Mouse (Mus musculus): ENCODE results near the gene Phlda1. TPM values are rescaled to one million over a fixed set of nuclear protein-coding genes. Genes with fewer than 3 reads are reported as not detected.

Phlda1 gene
- polyA plus RNA-seq, 1 experiment from 2014 or later = 137 TPM

GRCm38 (mm10) chr10:111518350-111518749, 12.3 kb downstream of the Phlda1 start:
- Histone ChIP-seq H3K9ac (ENCODE audit: low read length) (no peak overlapping the region), H3K9me3 (ENCODE audit: control insufficient read depth, low read length) (no peaks in the 10 kb centered on the region), H3K36me3 (ENCODE audit: control insufficient read depth, insufficient read depth, low read length) (no peaks in the 10 kb centered on the region), H3K27me3 (ENCODE audit: control insufficient read depth, insufficient read depth, low read depth, low read length) (no peaks in the 10 kb centered on the region), H3K4me3 (ENCODE audit: low read length) (no peak overlapping the region), H3K4me1 (replicated peaks; ENCODE audit: control insufficient read depth, insufficient read depth, low read length) (peaks cover 40% of the 10 kb centered on the region), H3K4me2 (ENCODE audit: low read depth, low read length) (no peak overlapping the region), H3K27ac (ENCODE audit: low read length) (no peak overlapping the region)
- WGBS = 83% methylated on average over 4 of the region's 4 CpGs
- ATAC-seq (ENCODE audit: low read depth) = no peak

DNA sequence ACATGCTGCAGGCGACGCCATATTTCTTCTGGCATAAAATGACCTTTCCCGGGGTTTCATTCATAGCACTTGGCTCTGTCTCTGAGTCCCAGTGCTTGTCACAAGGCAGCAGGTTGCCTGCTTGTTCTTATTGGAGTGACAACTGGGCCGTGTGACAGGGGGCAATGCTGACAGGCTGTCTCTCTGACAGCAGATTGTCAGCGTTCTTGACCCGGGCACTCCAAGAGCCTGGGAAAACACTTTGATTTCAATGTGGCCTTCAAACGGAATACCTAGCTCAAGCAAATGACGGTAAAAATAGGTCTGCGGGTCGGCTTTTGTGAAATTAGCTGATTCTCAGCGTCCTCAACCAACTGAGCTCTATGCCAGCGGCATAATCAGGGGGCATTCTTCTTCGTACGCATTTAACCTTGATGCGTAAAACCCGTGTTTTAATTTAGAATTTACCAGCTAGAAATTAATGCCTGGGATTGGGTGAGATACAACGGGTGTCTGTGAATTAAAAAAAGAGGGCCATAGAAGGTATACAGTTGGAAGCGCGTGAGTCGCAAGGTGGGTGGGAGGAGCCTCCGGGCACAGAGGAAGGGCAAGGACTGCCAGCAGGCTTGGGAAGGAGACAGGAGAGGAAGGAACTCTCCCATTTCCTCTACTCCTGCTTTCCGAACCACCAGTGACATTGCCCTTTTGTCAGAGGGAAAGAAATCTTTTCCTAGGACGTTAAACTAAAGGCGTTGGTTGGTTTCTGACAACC, 13.7 kb downstream of the Phlda1 start:
- 43% methylated on average over 24 of the region's 24 CpGs for WGBS
- H3K27ac ChIP-seq (ENCODE audit: low read length) = 0 out of 2 replicates have a peak overlapping the region, but pooled peaks have one; percentile 2
- H3K4me2 ChIP-seq (ENCODE audit: low read depth, low read length) = peak overlapping the region; percentile 38
- ATAC-seq (ENCODE audit: low read depth) = peak; percentile 30; the same call in 1 of the 2 replicates
- peak overlapping the region; percentile 26 for H3K4me3 ChIP-seq (ENCODE audit: low read length)
- H3K36me3 ChIP-seq (ENCODE audit: control insufficient read depth, insufficient read depth, low read length) = no peaks in the 10 kb centered on the region
- H3K9ac ChIP-seq (ENCODE audit: low read length) = no peak overlapping the region
- H3K9me3 ChIP-seq (ENCODE audit: control insufficient read depth, low read length) = no peaks in the 10 kb centered on the region
- peaks cover 40% of the 10 kb centered on the region for H3K4me1 ChIP-seq (replicated peaks; ENCODE audit: control insufficient read depth, insufficient read depth, low read length)
- H3K27me3 ChIP-seq (ENCODE audit: control insufficient read depth, insufficient read depth, low read depth, low read length) = no peaks in the 10 kb centered on the region

DNA sequence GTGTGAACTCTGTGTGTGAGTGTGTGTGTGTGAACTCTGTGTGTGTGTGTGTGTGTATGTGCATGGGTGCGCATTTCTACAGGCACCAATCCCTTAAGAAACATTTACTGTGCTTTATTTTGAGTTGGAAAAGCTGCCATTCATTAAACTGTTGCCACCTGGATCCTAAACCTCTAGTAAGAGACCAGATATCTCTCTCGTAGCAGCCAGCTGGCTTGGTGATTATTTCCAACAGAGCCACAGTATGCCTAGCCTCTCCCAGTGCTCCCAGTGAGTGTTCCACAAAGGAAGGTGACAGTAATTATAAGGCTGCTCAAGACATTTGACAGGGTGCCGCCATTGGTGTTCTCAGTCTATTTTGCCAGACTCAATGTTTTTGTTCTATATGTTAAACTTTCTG, 14.5 kb downstream of the Phlda1 start:
- Histone ChIP-seq H3K27me3 (ENCODE audit: control insufficient read depth, insufficient read depth, low read depth, low read length) (no peaks in the 10 kb centered on the region), H3K9me3 (ENCODE audit: control insufficient read depth, low read length) (no peaks in the 10 kb centered on the region), H3K27ac (ENCODE audit: low read length) (0 out of 2 replicates have a peak overlapping the region, but pooled peaks have one; percentile 26), H3K4me1 (replicated peaks; ENCODE audit: control insufficient read depth, insufficient read depth, low read length) (peaks cover 33% of the 10 kb centered on the region), H3K4me2 (ENCODE audit: low read depth, low read length) (no peak overlapping the region), H3K9ac (ENCODE audit: low read length) (no peak overlapping the region), H3K4me3 (ENCODE audit: low read length) (no peak overlapping the region), H3K36me3 (ENCODE audit: control insufficient read depth, insufficient read depth, low read length) (no peaks in the 10 kb centered on the region)
- 57% methylated on average over 3 of the region's 3 CpGs for WGBS
- no peak for ATAC-seq (ENCODE audit: low read depth)

- Histone ChIP-seq H3K9me3 (ENCODE audit: control insufficient read depth, low read length) (no peaks in the 10 kb centered on the region), H3K27me3 (ENCODE audit: control insufficient read depth, insufficient read depth, low read depth, low read length) (no peaks in the 10 kb centered on the region), H3K4me2 (ENCODE audit: low read depth, low read length) (no peak overlapping the region), H3K9ac (ENCODE audit: low read length) (no peak overlapping the region), H3K4me3 (ENCODE audit: low read length) (no peak overlapping the region), H3K4me1 (replicated peaks; ENCODE audit: control insufficient read depth, insufficient read depth, low read length) (peaks cover 23% of the 10 kb centered on the region), H3K27ac (ENCODE audit: low read length) (no peak overlapping the region), H3K36me3 (ENCODE audit: control insufficient read depth, insufficient read depth, low read length) (no peaks in the 10 kb centered on the region)
- 0 out of 2 replicates have a peak, but pooled peaks have one; percentile 12 for ATAC-seq (ENCODE audit: low read depth)
- 45% methylated on average over 4 of the region's 4 CpGs for WGBS
Measured at GRCm38 (mm10) chr10:111521636-111522035, 15.6 kb downstream of the Phlda1 start.

DNA sequence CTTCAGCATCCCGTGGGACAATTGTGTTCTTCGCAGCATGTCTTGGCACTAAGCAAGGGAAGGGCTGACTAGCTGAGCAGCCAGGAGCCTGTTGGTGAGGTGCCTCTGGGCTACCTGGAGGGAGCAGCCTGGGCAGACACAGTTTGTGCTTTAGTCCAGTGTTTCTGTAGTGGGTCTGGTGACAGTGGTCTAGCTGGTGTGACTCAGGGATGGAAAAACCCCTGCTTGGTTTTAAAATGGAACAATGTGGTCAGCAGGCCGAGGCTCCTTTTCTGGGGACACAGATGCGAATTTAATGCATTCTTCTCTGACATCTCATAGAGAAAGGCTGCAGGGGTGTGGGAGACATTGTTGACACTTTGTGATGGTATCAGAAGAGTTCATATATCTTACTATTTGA, 16.1 kb downstream of the Phlda1 start:
- 80% methylated on average over 4 of the region's 4 CpGs for WGBS
- no peaks in the 10 kb centered on the region for H3K27me3 ChIP-seq (ENCODE audit: control insufficient read depth, insufficient read depth, low read depth, low read length)
- no peak for ATAC-seq (ENCODE audit: low read depth)
- H3K4me2 ChIP-seq (ENCODE audit: low read depth, low read length) = no peak overlapping the region
- 0 out of 2 replicates have a peak overlapping the region, but pooled peaks have one; percentile 19 for H3K27ac ChIP-seq (ENCODE audit: low read length)
- no peak overlapping the region for H3K4me3 ChIP-seq (ENCODE audit: low read length)
- H3K9me3 ChIP-seq (ENCODE audit: control insufficient read depth, low read length) = no peaks in the 10 kb centered on the region
- no peaks in the 10 kb centered on the region for H3K36me3 ChIP-seq (ENCODE audit: control insufficient read depth, insufficient read depth, low read length)
- peaks cover 17% of the 10 kb centered on the region for H3K4me1 ChIP-seq (replicated peaks; ENCODE audit: control insufficient read depth, insufficient read depth, low read length)
- H3K9ac ChIP-seq (ENCODE audit: low read length) = no peak overlapping the region

DNA sequence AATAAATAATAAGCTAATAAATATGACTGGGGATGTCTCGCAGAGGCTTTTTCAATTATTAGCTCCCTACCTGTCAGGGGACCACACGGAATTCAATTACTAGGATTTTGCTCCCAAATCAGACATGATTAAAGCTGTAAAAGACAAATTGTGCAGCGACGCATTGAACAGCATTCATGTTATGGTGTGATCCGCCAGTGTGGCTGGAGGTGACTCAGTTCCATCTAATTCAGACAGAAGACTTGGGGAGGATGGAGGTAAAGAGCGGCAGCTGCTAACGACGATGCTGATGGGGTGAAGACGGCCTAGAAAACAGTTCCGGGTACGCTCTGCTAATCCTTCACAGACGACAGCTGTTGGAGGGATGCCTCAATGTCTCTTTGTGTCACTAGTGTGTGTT, 17.8 kb downstream of the Phlda1 start:
- Histone ChIP-seq H3K4me1 (replicated peaks; ENCODE audit: control insufficient read depth, insufficient read depth, low read length) (peaks cover 16% of the 10 kb centered on the region; the same call in 1 of the 2 replicates), H3K4me2 (ENCODE audit: low read depth, low read length) (no peak overlapping the region), H3K27me3 (ENCODE audit: control insufficient read depth, insufficient read depth, low read depth, low read length) (no peaks in the 10 kb centered on the region), H3K9ac (ENCODE audit: low read length) (no peak overlapping the region), H3K4me3 (ENCODE audit: low read length) (no peak overlapping the region), H3K27ac (ENCODE audit: low read length) (no peak overlapping the region), H3K36me3 (ENCODE audit: control insufficient read depth, insufficient read depth, low read length) (no peaks in the 10 kb centered on the region), H3K9me3 (ENCODE audit: control insufficient read depth, low read length) (no peaks in the 10 kb centered on the region)
- no peak for ATAC-seq (ENCODE audit: low read depth)
- 84% methylated on average over 12 of the region's 12 CpGs for WGBS

DNA sequence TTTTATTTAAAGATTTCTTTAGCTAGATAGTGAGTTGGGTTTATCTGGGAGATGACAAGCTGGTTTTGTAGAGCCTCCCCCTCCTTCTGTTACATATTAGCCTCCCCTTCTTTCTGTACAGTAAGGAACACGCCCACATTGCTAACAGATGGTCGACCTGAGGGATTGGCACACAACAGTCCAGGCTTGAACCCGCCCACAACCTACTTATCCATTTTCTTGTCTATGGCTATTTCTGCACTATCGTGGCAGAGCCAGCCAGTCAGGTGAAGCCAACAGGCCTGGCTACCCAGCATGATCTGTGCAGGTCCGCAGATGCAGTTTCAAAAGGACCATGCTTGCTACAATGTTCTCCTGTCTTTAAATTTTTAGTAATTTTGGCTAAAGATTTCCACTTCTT, 21.0 kb downstream of the Phlda1 start:
- H3K36me3 ChIP-seq (ENCODE audit: control insufficient read depth, insufficient read depth, low read length) = no peaks in the 10 kb centered on the region
- H3K4me1 ChIP-seq (replicated peaks; ENCODE audit: control insufficient read depth, insufficient read depth, low read length) = peaks cover 2% of the 10 kb centered on the region
- H3K4me2 ChIP-seq (ENCODE audit: low read depth, low read length) = no peak overlapping the region
- H3K27ac ChIP-seq (ENCODE audit: low read length) = no peak overlapping the region
- no peak for ATAC-seq (ENCODE audit: low read depth)
- H3K4me3 ChIP-seq (ENCODE audit: low read length) = no peak overlapping the region
- H3K27me3 ChIP-seq (ENCODE audit: control insufficient read depth, insufficient read depth, low read depth, low read length) = no peaks in the 10 kb centered on the region
- WGBS = 72% methylated on average over 5 of the region's 5 CpGs
- H3K9ac ChIP-seq (ENCODE audit: low read length) = no peak overlapping the region
- no peaks in the 10 kb centered on the region for H3K9me3 ChIP-seq (ENCODE audit: control insufficient read depth, low read length)

DNA sequence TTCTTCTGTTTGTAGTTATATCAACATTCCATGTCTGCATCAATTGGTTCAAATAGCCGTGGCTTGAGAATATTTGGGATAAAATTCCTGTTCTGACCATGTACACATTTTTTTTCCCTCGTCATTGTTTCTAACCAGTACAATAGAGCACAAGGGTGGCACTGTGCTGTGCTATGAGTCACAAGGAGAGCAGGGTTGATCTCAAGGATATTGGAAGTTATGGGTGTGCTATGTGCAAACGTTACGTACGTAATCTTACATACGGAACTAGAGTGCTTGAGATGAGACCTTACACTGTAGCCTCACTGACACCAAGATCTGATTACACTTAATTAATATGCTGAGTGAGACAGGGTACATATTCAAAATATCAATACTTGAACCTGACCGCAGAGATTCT, 21.5 kb downstream of the Phlda1 start:
- Histone ChIP-seq H3K27ac (ENCODE audit: low read length) (no peak overlapping the region), H3K4me3 (ENCODE audit: low read length) (no peak overlapping the region), H3K4me1 (replicated peaks; ENCODE audit: control insufficient read depth, insufficient read depth, low read length) (no peaks in the 10 kb centered on the region; the same call in 1 of the 2 replicates), H3K4me2 (ENCODE audit: low read depth, low read length) (no peak overlapping the region), H3K9ac (ENCODE audit: low read length) (no peak overlapping the region), H3K9me3 (ENCODE audit: control insufficient read depth, low read length) (no peaks in the 10 kb centered on the region), H3K27me3 (ENCODE audit: control insufficient read depth, insufficient read depth, low read depth, low read length) (no peaks in the 10 kb centered on the region), H3K36me3 (ENCODE audit: control insufficient read depth, insufficient read depth, low read length) (no peaks in the 10 kb centered on the region)
- no peak for ATAC-seq (ENCODE audit: low read depth)
- 64% methylated on average over 7 of the region's 7 CpGs for WGBS

DNA sequence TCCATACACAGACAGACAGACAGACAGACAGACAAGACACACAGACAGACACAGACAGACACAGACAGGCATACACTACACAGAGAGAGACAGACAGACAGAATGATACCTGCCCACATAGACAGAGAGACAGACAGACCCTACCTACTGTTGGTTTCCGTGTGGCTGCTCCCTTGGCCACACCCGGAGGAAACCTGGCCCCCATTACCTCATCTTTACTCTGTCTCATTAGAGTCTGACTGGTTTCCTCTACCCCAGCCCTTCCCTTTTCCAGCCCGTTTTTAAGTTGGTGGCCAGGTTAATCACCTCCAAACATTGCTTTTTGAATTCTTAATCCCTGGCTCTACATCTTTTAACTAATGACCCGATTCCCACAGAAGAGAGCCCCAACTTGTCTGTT, 22.2 kb downstream of the Phlda1 start:
- ATAC-seq (ENCODE audit: low read depth) = no peak
- no peak overlapping the region for H3K4me2 ChIP-seq (ENCODE audit: low read depth, low read length)
- no peak overlapping the region for H3K9ac ChIP-seq (ENCODE audit: low read length)
- 61% methylated on average over 4 of the region's 4 CpGs for WGBS
- no peaks in the 10 kb centered on the region for H3K27me3 ChIP-seq (ENCODE audit: control insufficient read depth, insufficient read depth, low read depth, low read length)
- H3K9me3 ChIP-seq (ENCODE audit: control insufficient read depth, low read length) = no peaks in the 10 kb centered on the region
- no peak overlapping the region for H3K4me3 ChIP-seq (ENCODE audit: low read length)
- no peaks in the 10 kb centered on the region for H3K36me3 ChIP-seq (ENCODE audit: control insufficient read depth, insufficient read depth, low read length)
- no peak overlapping the region for H3K27ac ChIP-seq (ENCODE audit: low read length)
- peaks cover 3% of the 10 kb centered on the region; the same call in 1 of the 2 replicates for H3K4me1 ChIP-seq (replicated peaks; ENCODE audit: control insufficient read depth, insufficient read depth, low read length)
